Mouse (Mus musculus) limb, embryonic 11.5 days (tissue): ENCODE results near the gene Eml4. TPM values are rescaled to one million over a fixed set of nuclear protein-coding genes. Genes with fewer than 3 reads are reported as not detected.
A peak's percentile ranks its signal among the peaks of the same experiment; 100 is the strongest.

Experiments used
- ATAC-seq: fragments of 200-750 bp; cut with Nextera tagmentation; 2 replicates; pipeline ENCODE4 v1.8.0; 2017; ENCODE audit warnings: low read depth; ENCODE audit not compliant: insufficient number of reproducible peaks, low FRiP score, low TSS enrichment
- DNase-seq: peaks from one replicate; pipeline ENCODE4 v3.0.0-alpha.2; 2015; ENCODE audit warnings: low spot score
- H3K27ac ChIP-seq: fragments of 300-500 bp; sonication (generic); replicated peaks from 2 replicates; pipeline ENCODE4 v1.5.1; 2014; ENCODE audit warnings: low read depth, mild to moderate bottlenecking, low read length
- H3K27me3 ChIP-seq: fragments of 300-500 bp; sonication (generic); 2 replicates; pipeline ENCODE4 v1.6.1; 2014; ENCODE audit warnings: mild to moderate bottlenecking, low read length, mixed read lengths; ENCODE audit not compliant: control insufficient read depth, insufficient read depth
- H3K36me3 ChIP-seq: fragments of 300-500 bp; sonication (generic); 2 replicates; pipeline ENCODE4 v1.6.1; 2014; ENCODE audit warnings: mild to moderate bottlenecking, low read length, moderate library complexity, mixed read lengths; ENCODE audit not compliant: control insufficient read depth, insufficient read depth
- H3K4me1 ChIP-seq: fragments of 300-500 bp; sonication (generic); 2 replicates; pipeline ENCODE4 v1.6.1; 2014; ENCODE audit warnings: low read length, mixed read lengths; ENCODE audit not compliant: control insufficient read depth, insufficient read depth
- H3K4me2 ChIP-seq: fragments of 300-500 bp; sonication (generic); 2 replicates; pipeline ENCODE4 v1.6.1; 2014; ENCODE audit warnings: low read depth, mild to moderate bottlenecking, moderate library complexity; ENCODE audit not compliant: severe bottlenecking
- H3K4me3 ChIP-seq: fragments of 300-500 bp; sonication (generic); 2 replicates; pipeline ENCODE4 v1.5.1; 2014; ENCODE audit warnings: low read depth, low read length
- H3K9ac ChIP-seq: fragments of 300-500 bp; sonication (generic); 2 replicates; pipeline ENCODE4 v1.6.1; 2014; ENCODE audit warnings: mild to moderate bottlenecking, low read length
- H3K9me3 ChIP-seq: fragments of 300-500 bp; sonication (generic); 2 replicates; pipeline ENCODE4 v1.6.1; 2016; ENCODE audit warnings: low read length; ENCODE audit not compliant: control insufficient read depth
- WGBS: fragments of 180-500 bp; shearing (Covaris S2); extraction: QIAGEN DNeasy Blood & Tissue Kit; methylation state at CpG from one replicate; pipeline ENCODE4 v1.1.7; 2014; 5-methylcytosine and 5-hydroxymethylcytosine counted together
- polyA plus RNA-seq: library from polyadenylated mRNA; unstranded; fragments of >200 nt; fragmentation: Nextera tagmentation; extraction: Ambion mirVana; gene quantifications from 2 replicates; pipeline ENCODE4 v1.2.1, GENCODE M21; 2014

Gene Eml4
- polyA plus RNA-seq, 1 experiment from 2014 or later = 76.0 TPM

- DNase-seq = no peak
- WGBS = 93% methylated on average over 5 of the region's 5 CpGs
- no peak overlapping the region for H3K27ac ChIP-seq
- no peak overlapping the region for H3K4me3 ChIP-seq
- H3K9me3 ChIP-seq = no peaks in the 10 kb centered on the region
- no peaks in the 10 kb centered on the region for H3K36me3 ChIP-seq
- H3K9ac ChIP-seq = no peak overlapping the region
- H3K4me1 ChIP-seq = no peaks in the 10 kb centered on the region
- ATAC-seq = no peak
- no peaks in the 10 kb centered on the region for H3K27me3 ChIP-seq
- H3K4me2 ChIP-seq = no peak overlapping the region
Observed at GRCm38 (mm10) chr17:83382752-83383151, 32.0 kb downstream of the Eml4 start.

GRCm38 (mm10) chr17:83384981-83385380 is 34.2 kb downstream of the Eml4 start:
- DNase-seq (no peak), ATAC-seq (no peak)
- WGBS = 99% methylated on average over 2 of the region's 2 CpGs
- no peak overlapping the region for H3K4me2 ChIP-seq
- H3K9me3 ChIP-seq = no peaks in the 10 kb centered on the region
- no peaks in the 10 kb centered on the region for H3K27me3 ChIP-seq
- H3K27ac ChIP-seq = no peak overlapping the region
- H3K4me3 ChIP-seq = no peak overlapping the region
- no peaks in the 10 kb centered on the region for H3K36me3 ChIP-seq
- H3K4me1 ChIP-seq = no peaks in the 10 kb centered on the region
- no peak overlapping the region for H3K9ac ChIP-seq

- ATAC-seq = no peak
- H3K4me2 ChIP-seq = no peak overlapping the region
- no peaks in the 10 kb centered on the region for H3K27me3 ChIP-seq
- H3K9me3 ChIP-seq = no peaks in the 10 kb centered on the region
- H3K9ac ChIP-seq = no peak overlapping the region
- WGBS = 87% methylated on average over 3 of the region's 3 CpGs
- H3K27ac ChIP-seq = no peak overlapping the region
- H3K36me3 ChIP-seq = no peaks in the 10 kb centered on the region
- no peak for DNase-seq
- no peak overlapping the region for H3K4me3 ChIP-seq
- no peaks in the 10 kb centered on the region for H3K4me1 ChIP-seq
Observed at GRCm38 (mm10) chr17:83387161-83387560, 36.4 kb downstream of the Eml4 start.

GRCm38 (mm10) chr17:83394013-83394412 is 43.3 kb downstream of the Eml4 start:
- Histone ChIP-seq H3K4me1 (peaks cover 4% of the 10 kb centered on the region; the same call in 1 of the 2 replicates), H3K9me3 (no peaks in the 10 kb centered on the region), H3K27ac (no peak overlapping the region), H3K4me3 (no peak overlapping the region), H3K27me3 (no peaks in the 10 kb centered on the region), H3K36me3 (no peaks in the 10 kb centered on the region), H3K4me2 (no peak overlapping the region), H3K9ac (no peak overlapping the region)
- ATAC-seq = no peak
- 96% methylated on average over 3 of the region's 3 CpGs for WGBS
- no peak for DNase-seq

- H3K4me2 ChIP-seq = no peak overlapping the region
- H3K27me3 ChIP-seq = no peaks in the 10 kb centered on the region
- no peaks in the 10 kb centered on the region for H3K36me3 ChIP-seq
- peaks cover 11% of the 10 kb centered on the region for H3K4me1 ChIP-seq
- ATAC-seq (no peak), DNase-seq (no peak)
- H3K9me3 ChIP-seq = no peaks in the 10 kb centered on the region
- no peak overlapping the region for H3K9ac ChIP-seq
- WGBS = 59% methylated on average over 6 of the region's 6 CpGs
- no peak overlapping the region for H3K4me3 ChIP-seq
- H3K27ac ChIP-seq = 0 out of 2 replicates have a peak overlapping the region, but pooled peaks have one; percentile 45
Observed at GRCm38 (mm10) chr17:83397571-83398100, 46.9 kb downstream of the Eml4 start.

- Histone ChIP-seq H3K4me1 (peaks cover 11% of the 10 kb centered on the region), H3K27me3 (no peaks in the 10 kb centered on the region), H3K4me3 (no peak overlapping the region), H3K9ac (no peak overlapping the region), H3K27ac (no peak overlapping the region), H3K4me2 (no peak overlapping the region), H3K36me3 (no peaks in the 10 kb centered on the region), H3K9me3 (no peaks in the 10 kb centered on the region)
- no peak for DNase-seq
- ATAC-seq = no peak
- 87% methylated on average over 1 of the region's 1 CpGs for WGBS
Observed at GRCm38 (mm10) chr17:83398756-83399155, 48.0 kb downstream of the Eml4 start.

GRCm38 (mm10) chr17:83430607-83431006 is 79.9 kb downstream of the Eml4 start:
- Histone ChIP-seq H3K4me2 (no peak overlapping the region), H3K27me3 (no peaks in the 10 kb centered on the region), H3K9ac (no peak overlapping the region), H3K4me1 (no peaks in the 10 kb centered on the region), H3K9me3 (no peaks in the 10 kb centered on the region), H3K27ac (no peak overlapping the region), H3K36me3 (no peaks in the 10 kb centered on the region; the same call in none of the 2 replicates), H3K4me3 (no peak overlapping the region)
- 91% methylated on average over 4 of the region's 4 CpGs for WGBS
- DNase-seq = no peak
- ATAC-seq = no peak

- Histone ChIP-seq H3K27me3 (no peaks in the 10 kb centered on the region), H3K27ac (no peak overlapping the region), H3K4me2 (no peak overlapping the region), H3K36me3 (peaks cover 5% of the 10 kb centered on the region), H3K4me3 (no peak overlapping the region), H3K9me3 (no peaks in the 10 kb centered on the region), H3K9ac (no peak overlapping the region), H3K4me1 (no peaks in the 10 kb centered on the region)
- DNase-seq = peak; percentile 17
- ATAC-seq = no peak
- WGBS = 91% methylated on average over 4 of the region's 4 CpGs
Observed at GRCm38 (mm10) chr17:83443406-83443805, 92.7 kb downstream of the Eml4 start.

- no peak for ATAC-seq
- no peak for DNase-seq
- Histone ChIP-seq H3K4me1 (no peaks in the 10 kb centered on the region), H3K4me3 (no peak overlapping the region), H3K27ac (no peak overlapping the region), H3K27me3 (no peaks in the 10 kb centered on the region), H3K9ac (no peak overlapping the region), H3K9me3 (no peaks in the 10 kb centered on the region), H3K36me3 (peaks cover 6% of the 10 kb centered on the region), H3K4me2 (no peak overlapping the region)
- 95% methylated on average over 2 of the region's 2 CpGs for WGBS
Observed at GRCm38 (mm10) chr17:83449583-83449982, 98.9 kb downstream of the Eml4 start.
